Mouse (Mus musculus): ENCODE data around the gene Dnajc7. TPM values are rescaled to one million over a fixed set of nuclear protein-coding genes. Genes with fewer than 3 reads are reported as not detected.

The Dnajc7 gene
- 119 TPM for polyA plus RNA-seq (2014; fragmentation: Illumina TruSeq; extraction: RNeasy Lipid Tissue Mini Kit (QIAGEN cat#74804); ENCODE audit: insufficient read depth, low read depth, low replicate concordance)

GRCm38 (mm10) chr11:100619982-100620381 is at the start of gene Dnajc7:
Gene Dnajc7, minus strand, starts transcription at chr11:100620168.

DNA sequence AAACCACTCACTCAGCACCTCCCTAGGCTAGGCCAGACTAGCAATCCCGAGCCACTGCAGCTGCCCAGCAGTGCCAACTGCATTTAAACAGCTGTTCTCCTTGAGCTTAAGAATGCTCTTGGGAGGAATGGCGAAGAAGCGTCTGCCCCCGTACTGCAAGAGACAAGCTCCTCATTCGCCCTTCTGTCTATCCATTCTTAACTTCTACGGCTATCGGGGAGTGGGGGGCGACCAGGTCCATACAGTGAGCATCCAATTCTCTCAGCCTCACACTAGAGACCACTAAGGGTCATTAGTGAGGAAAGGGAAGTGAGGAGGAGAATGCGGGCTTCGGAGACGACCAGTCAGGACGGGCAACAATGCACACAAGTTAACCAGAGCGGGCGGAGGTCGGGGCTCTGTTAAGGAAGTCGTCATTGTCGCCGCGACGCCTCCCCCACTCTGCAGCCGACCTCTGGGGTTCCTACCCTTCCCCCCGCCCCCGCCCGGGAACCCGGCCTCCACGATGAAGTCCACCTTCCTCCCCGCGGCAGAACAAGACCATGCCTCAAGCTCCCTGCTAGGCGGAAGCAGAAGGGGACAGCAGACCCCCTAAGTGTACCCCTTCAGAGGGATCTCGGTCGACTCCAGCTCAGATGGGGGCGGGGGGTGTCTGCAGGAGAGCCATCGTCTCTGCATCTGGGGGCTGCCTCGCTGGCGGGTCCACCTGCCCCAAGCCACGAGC is 1.0 kb downstream of the Dnajc7 start, which contains the start of gene Nkiras2:
TSS of gene Nkiras2 (plus strand) at position 484 of the 724 bp plus-strand sequence.

GRCm38 (mm10) chr11:100574708-100575483 is 45.1 kb downstream of the Dnajc7 start, which contains the start of gene Cnp:
Gene Cnp, plus strand, starts transcription at chr11:100574904.

GRCm38 (mm10) chr11:100544832-100545745 is 74.9 kb downstream of the Dnajc7 start, which contains the start of gene Ttc25:
Gene Ttc25, plus strand, starts transcription at chr11:100545607.

Other genes starting within 250 kb of the Dnajc7 start
- 137 TPM for gene Jup, start 222.4 kb downstream of the Dnajc7 start, polyA plus RNA-seq (2014; fragmentation: Illumina TruSeq; extraction: RNeasy Lipid Tissue Mini Kit (QIAGEN cat#74804); ENCODE audit: insufficient read depth, low read depth, low replicate concordance)
- gene P3h4, start 205.3 kb downstream of the Dnajc7 start, polyA plus RNA-seq (2014; fragmentation: Illumina TruSeq; extraction: RNeasy Lipid Tissue Mini Kit (QIAGEN cat#74804); ENCODE audit: insufficient read depth, low read depth, low replicate concordance): 15.4 TPM
- gene Fkbp10, start 204.5 kb downstream of the Dnajc7 start, polyA plus RNA-seq (2014; fragmentation: Illumina TruSeq; extraction: RNeasy Lipid Tissue Mini Kit (QIAGEN cat#74804); ENCODE audit: insufficient read depth, low read depth, low replicate concordance): 15.4 TPM
- gene Nt5c3b, start 178.4 kb downstream of the Dnajc7 start, polyA plus RNA-seq (2014; fragmentation: Illumina TruSeq; extraction: RNeasy Lipid Tissue Mini Kit (QIAGEN cat#74804); ENCODE audit: insufficient read depth, low read depth, low replicate concordance): 29.2 TPM
- 0.20 TPM for gene Klhl10, start 178.3 kb downstream of the Dnajc7 start, polyA plus RNA-seq (2014; fragmentation: Illumina TruSeq; extraction: RNeasy Lipid Tissue Mini Kit (QIAGEN cat#74804); ENCODE audit: insufficient read depth, low read depth, low replicate concordance)
- gene Klhl11, start 147.4 kb downstream of the Dnajc7 start, polyA plus RNA-seq (2014; fragmentation: Illumina TruSeq; extraction: RNeasy Lipid Tissue Mini Kit (QIAGEN cat#74804); ENCODE audit: insufficient read depth, low read depth, low replicate concordance): 1.3 TPM
- gene Acly, start 92.2 kb downstream of the Dnajc7 start, polyA plus RNA-seq (2014; fragmentation: Illumina TruSeq; extraction: RNeasy Lipid Tissue Mini Kit (QIAGEN cat#74804); ENCODE audit: insufficient read depth, low read depth, low replicate concordance): 75.1 TPM
- gene Ttc25, start 74.6 kb downstream of the Dnajc7 start, polyA plus RNA-seq (2014; fragmentation: Illumina TruSeq; extraction: RNeasy Lipid Tissue Mini Kit (QIAGEN cat#74804); ENCODE audit: insufficient read depth, low read depth, low replicate concordance): 4.2 TPM
- 32.8 TPM for gene Cnp, start 45.3 kb downstream of the Dnajc7 start, polyA plus RNA-seq (2014; fragmentation: Illumina TruSeq; extraction: RNeasy Lipid Tissue Mini Kit (QIAGEN cat#74804); ENCODE audit: insufficient read depth, low read depth, low replicate concordance)
- gene Nkiras2, start 924 bp downstream of the Dnajc7 start, polyA plus RNA-seq (2014; fragmentation: Illumina TruSeq; extraction: RNeasy Lipid Tissue Mini Kit (QIAGEN cat#74804); ENCODE audit: insufficient read depth, low read depth, low replicate concordance): 24.8 TPM
- gene Zfp385c, start 72.3 kb upstream of the Dnajc7 start, polyA plus RNA-seq (2014; fragmentation: Illumina TruSeq; extraction: RNeasy Lipid Tissue Mini Kit (QIAGEN cat#74804); ENCODE audit: insufficient read depth, low read depth, low replicate concordance): 0.08 TPM
- gene Dhx58, start 84.1 kb upstream of the Dnajc7 start, polyA plus RNA-seq (2014; fragmentation: Illumina TruSeq; extraction: RNeasy Lipid Tissue Mini Kit (QIAGEN cat#74804); ENCODE audit: insufficient read depth, low read depth, low replicate concordance): 5.6 TPM
- gene Kat2a, start 92.3 kb upstream of the Dnajc7 start, polyA plus RNA-seq (2014; fragmentation: Illumina TruSeq; extraction: RNeasy Lipid Tissue Mini Kit (QIAGEN cat#74804); ENCODE audit: insufficient read depth, low read depth, low replicate concordance): 10.8 TPM
- gene Hspb9, start 93.7 kb upstream of the Dnajc7 start, polyA plus RNA-seq (2014; fragmentation: Illumina TruSeq; extraction: RNeasy Lipid Tissue Mini Kit (QIAGEN cat#74804); ENCODE audit: insufficient read depth, low read depth, low replicate concordance): not detected
- gene Rab5c, start 118.0 kb upstream of the Dnajc7 start, polyA plus RNA-seq (2014; fragmentation: Illumina TruSeq; extraction: RNeasy Lipid Tissue Mini Kit (QIAGEN cat#74804); ENCODE audit: insufficient read depth, low read depth, low replicate concordance): 143 TPM
- gene Kcnh4, start 139.8 kb upstream of the Dnajc7 start, polyA plus RNA-seq (2014; fragmentation: Illumina TruSeq; extraction: RNeasy Lipid Tissue Mini Kit (QIAGEN cat#74804); ENCODE audit: insufficient read depth, low read depth, low replicate concordance): 0.27 TPM
- gene Hcrt, start 142.8 kb upstream of the Dnajc7 start, polyA plus RNA-seq (2014; fragmentation: Illumina TruSeq; extraction: RNeasy Lipid Tissue Mini Kit (QIAGEN cat#74804); ENCODE audit: insufficient read depth, low read depth, low replicate concordance): not detected
- gene Ghdc, start 150.8 kb upstream of the Dnajc7 start, polyA plus RNA-seq (2014; fragmentation: Illumina TruSeq; extraction: RNeasy Lipid Tissue Mini Kit (QIAGEN cat#74804); ENCODE audit: insufficient read depth, low read depth, low replicate concordance): 9.3 TPM
- gene Stat5b, start 230.6 kb upstream of the Dnajc7 start, polyA plus RNA-seq (2014; fragmentation: Illumina TruSeq; extraction: RNeasy Lipid Tissue Mini Kit (QIAGEN cat#74804); ENCODE audit: insufficient read depth, low read depth, low replicate concordance): 16.3 TPM
- gene Stat5a, start 239.2 kb upstream of the Dnajc7 start, polyA plus RNA-seq (2014; fragmentation: Illumina TruSeq; extraction: RNeasy Lipid Tissue Mini Kit (QIAGEN cat#74804); ENCODE audit: insufficient read depth, low read depth, low replicate concordance): 5.9 TPM